Mouse (Mus musculus) bone marrow, adult 2 months (tissue): ENCODE measurements around the gene Vps18.

Source experiments
- CTCF ChIP-seq: fragments of 200-500 bp; IDR thresholded peaks from 2 replicates; pipeline ENCODE4 v1.5.1; 2011; ENCODE audit warnings: low read length, control low read depth; ENCODE audit not compliant: control insufficient read depth, insufficient read depth
- POLR2A ChIP-seq: fragments of 200-500 bp; IDR thresholded peaks from 2 replicates; pipeline ENCODE4 v1.6.1; 2011; ENCODE audit warnings: low read depth, mild to moderate bottlenecking, control low read depth, low read length, borderline replicate concordance; ENCODE audit not compliant: control insufficient read depth

DNA sequence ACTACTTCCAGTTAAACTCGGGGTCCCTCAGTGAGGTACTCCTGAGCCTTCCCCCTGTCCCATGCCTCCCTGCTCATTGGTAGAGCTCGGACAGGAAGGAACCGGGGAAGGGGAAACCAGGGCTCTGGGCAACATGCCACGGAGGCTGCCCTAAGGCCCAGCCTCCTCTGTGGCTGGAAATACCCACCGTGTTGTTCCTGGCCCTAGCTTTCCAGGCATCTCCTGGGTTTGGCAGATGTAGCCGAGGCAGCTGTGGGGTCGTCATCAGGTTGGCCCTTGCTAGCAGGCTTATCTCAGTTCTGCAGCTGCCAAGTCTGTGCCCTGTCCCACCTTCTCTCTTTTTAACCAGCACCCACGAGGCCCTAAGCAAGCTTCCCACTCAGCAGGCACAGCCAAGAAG is 32.0 kb downstream of the Vps18 start:
- TF ChIP-seq CTCF: no peak
- no peak for TF ChIP-seq POLR2A
